Mouse (Mus musculus) midbrain, embryonic 15.5 days (tissue): ENCODE results near the gene Grasp. TPM values are rescaled to one million over a fixed set of nuclear protein-coding genes. Genes with fewer than 3 reads are reported as not detected.

Source experiments
- ATAC-seq: fragments of 200-750 bp; cut with Nextera tagmentation; replicated peaks from 2 replicates; pipeline ENCODE4 v1.8.0; 2017; ENCODE audit warnings: moderate TSS enrichment
- H3K27ac ChIP-seq: fragments of 300-500 bp; sonication (generic); 2 replicates; pipeline ENCODE4 v1.5.1; 2015; ENCODE audit warnings: mild to moderate bottlenecking, inconsistent platforms
- H3K27me3 ChIP-seq: fragments of 300-500 bp; sonication (generic); replicated peaks from 2 replicates; pipeline ENCODE4 v1.6.1; 2015; ENCODE audit warnings: inconsistent platforms
- H3K36me3 ChIP-seq: fragments of 300-500 bp; sonication (generic); replicated peaks from 2 replicates; pipeline ENCODE4 v1.6.1; 2015; ENCODE audit warnings: inconsistent platforms
- H3K4me1 ChIP-seq: fragments of 300-500 bp; sonication (generic); 2 replicates; pipeline ENCODE4 v1.6.1; 2015; ENCODE audit warnings: inconsistent platforms
- H3K4me2 ChIP-seq: fragments of 300-500 bp; sonication (generic); 2 replicates; pipeline ENCODE4 v1.6.1; 2015; ENCODE audit warnings: inconsistent platforms, mild to moderate bottlenecking, moderate library complexity
- H3K4me3 ChIP-seq: fragments of 300-500 bp; sonication (generic); 2 replicates; pipeline ENCODE4 v1.5.1; 2015; ENCODE audit warnings: mild to moderate bottlenecking, inconsistent platforms
- H3K9ac ChIP-seq: fragments of 300-500 bp; sonication (generic); 2 replicates; pipeline ENCODE4 v1.6.1; 2015; ENCODE audit warnings: mild to moderate bottlenecking, inconsistent platforms
- H3K9me3 ChIP-seq: fragments of 300-500 bp; sonication (generic); 2 replicates; pipeline ENCODE4 v1.6.1; 2016; ENCODE audit warnings: inconsistent platforms
- WGBS: fragments of 180-500 bp; shearing (Covaris S2); methylation state at CpG from one replicate; pipeline ENCODE4 v1.1.7; 2015; ENCODE audit warnings: mixed read lengths; 5-methylcytosine and 5-hydroxymethylcytosine counted together
- polyA plus RNA-seq: library from polyadenylated mRNA; unstranded; fragments of >200 nt; fragmentation: Nextera tagmentation; extraction: Ambion mirVana; gene quantifications from 2 replicates; pipeline ENCODE4 v1.2.1, GENCODE M21; 2015

Grasp gene
- polyA plus RNA-seq, 1 experiment from 2014 or later, result 1.3 TPM

DNA sequence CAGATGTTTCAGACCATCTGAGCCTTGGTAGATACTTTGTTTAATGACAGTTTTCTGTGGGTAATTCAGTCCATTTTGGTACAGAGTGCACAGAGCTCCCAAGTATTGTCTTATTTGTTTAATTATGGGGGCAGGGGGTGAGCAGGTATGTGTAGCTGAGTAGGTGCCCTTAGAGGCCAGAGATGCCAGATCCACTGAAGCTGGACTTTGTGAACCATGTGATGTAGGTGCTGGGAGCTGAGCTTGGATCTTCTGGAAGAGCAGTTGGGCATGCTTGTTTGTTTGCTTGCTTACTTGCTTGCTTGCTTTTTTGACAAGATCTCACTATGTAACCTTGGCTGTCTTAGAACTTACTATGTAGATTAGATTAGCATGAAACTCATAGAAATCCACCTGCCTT lies 27.0 kb upstream of the Grasp start:
- Histone ChIP-seq H3K36me3 (peaks cover 53% of the 10 kb centered on the region), H3K4me1 (peaks cover 9% of the 10 kb centered on the region), H3K9me3 (no peaks in the 10 kb centered on the region), H3K4me2 (no peak overlapping the region), H3K9ac (no peak overlapping the region), H3K27ac (no peak overlapping the region), H3K27me3 (no peaks in the 10 kb centered on the region), H3K4me3 (no peak overlapping the region)
- no peak for ATAC-seq

DNA sequence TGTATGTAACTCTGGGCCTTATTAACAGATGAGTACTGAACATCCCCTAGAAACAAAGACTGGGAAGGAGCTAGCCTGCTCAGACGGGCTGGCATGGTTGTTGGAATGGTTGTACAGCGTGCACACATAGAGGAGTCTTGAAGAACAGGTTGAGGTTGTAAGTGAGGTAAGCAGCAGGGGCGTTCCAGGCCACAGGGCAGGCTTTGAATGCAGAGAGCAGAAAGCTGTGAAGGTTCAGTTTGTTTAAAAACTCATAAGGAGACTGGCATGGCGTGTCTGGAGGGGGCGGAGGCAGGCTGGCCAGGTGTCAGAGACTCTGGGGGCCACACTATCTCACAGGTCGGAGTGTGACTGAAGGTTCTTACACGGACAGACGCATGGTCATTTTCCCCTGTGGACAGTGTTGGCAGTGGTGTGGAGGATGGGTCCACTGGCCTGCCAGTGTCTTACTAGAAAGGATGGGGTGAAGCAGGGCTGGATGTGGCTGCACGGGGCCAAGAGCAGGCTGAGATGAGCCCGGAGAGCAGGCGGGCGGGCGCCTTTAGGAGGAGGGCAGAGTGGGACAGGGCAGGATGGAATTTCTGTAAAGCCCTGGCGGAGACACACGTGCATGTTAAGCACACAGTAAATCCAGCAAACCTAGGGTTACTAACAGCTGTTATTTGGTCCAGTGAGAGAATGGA lies 26.4 kb upstream of the Grasp start:
- Histone ChIP-seq H3K9me3 (no peaks in the 10 kb centered on the region), H3K9ac (no peak overlapping the region), H3K27me3 (no peaks in the 10 kb centered on the region), H3K27ac (no peak overlapping the region), H3K36me3 (peaks cover 60% of the 10 kb centered on the region), H3K4me2 (no peak overlapping the region), H3K4me3 (no peak overlapping the region), H3K4me1 (0 out of 2 replicates have a peak, but pooled peaks cover 2% of the 10 kb centered on the region)
- 85% methylated on average over 15 of the region's 15 CpGs for WGBS
- ATAC-seq, result 0 out of 2 replicates have a peak, but pooled peaks have one; percentile 5

DNA sequence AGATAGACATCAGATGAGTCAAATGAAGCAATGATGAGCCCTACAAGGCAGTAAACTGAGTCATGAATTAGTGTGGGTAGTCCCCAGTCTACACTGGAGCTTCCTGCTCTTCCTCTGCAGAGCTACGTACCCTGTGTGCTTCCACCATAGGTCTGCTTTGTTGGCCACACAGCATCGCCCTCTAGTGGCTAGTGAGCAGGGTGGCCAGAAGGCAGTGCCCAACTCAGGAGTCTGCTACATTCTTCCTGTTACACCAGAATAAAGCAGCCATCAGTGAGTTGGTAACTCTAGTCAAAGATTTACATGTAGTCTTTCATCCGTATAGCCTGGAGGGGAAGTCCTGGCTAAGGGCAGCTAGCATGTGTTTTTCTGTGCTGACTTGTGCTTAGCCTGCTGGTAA lies 25.8 kb upstream of the Grasp start:
- H3K9ac ChIP-seq, result no peak overlapping the region
- H3K9me3 ChIP-seq, result no peaks in the 10 kb centered on the region
- no peak overlapping the region for H3K4me2 ChIP-seq
- no peak overlapping the region for H3K4me3 ChIP-seq
- no peak overlapping the region for H3K27ac ChIP-seq
- peak; percentile 62; the same call in 1 of the 2 replicates for ATAC-seq
- peaks cover 65% of the 10 kb centered on the region for H3K36me3 ChIP-seq
- WGBS, result 22% methylated on average over 3 of the region's 3 CpGs
- H3K4me1 ChIP-seq, result no peaks in the 10 kb centered on the region
- no peaks in the 10 kb centered on the region for H3K27me3 ChIP-seq

DNA sequence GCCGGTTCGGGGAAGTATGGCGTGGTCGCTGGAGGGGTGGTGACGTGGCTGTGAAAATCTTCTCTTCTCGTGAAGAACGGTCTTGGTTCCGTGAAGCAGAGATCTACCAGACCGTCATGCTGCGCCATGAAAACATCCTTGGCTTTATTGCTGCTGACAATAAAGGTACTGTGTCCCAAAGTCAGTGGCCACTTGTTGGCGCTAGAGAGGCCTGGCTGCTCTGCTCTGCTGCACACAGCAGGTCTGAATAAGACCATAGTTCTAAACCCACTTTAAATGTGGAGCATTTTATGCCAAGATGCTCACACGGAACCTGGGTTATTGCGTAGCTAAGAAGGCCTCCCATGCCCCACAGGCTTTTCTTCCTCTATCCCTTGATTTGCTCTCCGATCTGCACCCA lies 25.1 kb upstream of the Grasp start:
- WGBS, result 87% methylated on average over 14 of the region's 14 CpGs

GRCm38 (mm10) chr15:101200777-101201295 lies 23.2 kb upstream of the Grasp start:
- Histone ChIP-seq H3K4me3 (no peak overlapping the region), H3K36me3 (peaks cover 62% of the 10 kb centered on the region), H3K9me3 (no peaks in the 10 kb centered on the region), H3K4me1 (no peaks in the 10 kb centered on the region), H3K4me2 (no peak overlapping the region), H3K27ac (no peak overlapping the region), H3K27me3 (no peaks in the 10 kb centered on the region), H3K9ac (no peak overlapping the region)
- 96% methylated on average over 9 of the region's 9 CpGs for WGBS
- ATAC-seq, result no peak

More for the DNA sequence above, 25.1 kb upstream of the Grasp start:
- H3K4me2 ChIP-seq, result no peak overlapping the region
- H3K27ac ChIP-seq, result no peak overlapping the region
- H3K4me1 ChIP-seq, result no peaks in the 10 kb centered on the region
- no peaks in the 10 kb centered on the region for H3K9me3 ChIP-seq
- H3K36me3 ChIP-seq, result peaks cover 67% of the 10 kb centered on the region
- ATAC-seq, result no peak
- no peak overlapping the region for H3K4me3 ChIP-seq
- H3K9ac ChIP-seq, result no peak overlapping the region
- H3K27me3 ChIP-seq, result no peaks in the 10 kb centered on the region

DNA sequence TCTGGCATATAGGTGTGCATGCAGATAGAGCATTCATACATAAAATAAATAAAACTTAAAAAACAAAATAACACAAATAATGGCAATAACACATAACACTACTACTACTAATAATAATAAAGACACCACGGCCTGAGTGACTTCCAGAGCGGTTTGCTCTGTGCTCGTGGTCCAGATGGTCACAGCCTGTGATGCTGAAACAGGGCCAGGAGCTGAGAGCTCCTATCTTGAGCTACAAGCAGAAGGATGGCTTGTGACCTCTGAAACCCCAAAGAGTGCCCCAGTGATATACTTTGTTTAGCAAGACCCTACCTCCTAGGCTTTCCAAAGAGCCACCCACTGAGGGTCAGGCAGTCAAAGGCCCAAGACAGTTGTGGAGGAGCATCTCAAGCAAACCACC lies 22.6 kb upstream of the Grasp start:
- WGBS, result 95% methylated on average over 3 of the region's 3 CpGs
- Histone ChIP-seq H3K4me1 (no peaks in the 10 kb centered on the region), H3K36me3 (peaks cover 63% of the 10 kb centered on the region), H3K27me3 (no peaks in the 10 kb centered on the region), H3K4me2 (no peak overlapping the region), H3K9me3 (no peaks in the 10 kb centered on the region), H3K4me3 (no peak overlapping the region), H3K27ac (no peak overlapping the region), H3K9ac (no peak overlapping the region)
- ATAC-seq, result no peak

GRCm38 (mm10) chr15:101203673-101204072 lies 20.3 kb upstream of the Grasp start:
- H3K9me3 ChIP-seq, result no peaks in the 10 kb centered on the region
- no peak for ATAC-seq
- no peaks in the 10 kb centered on the region for H3K4me1 ChIP-seq
- WGBS, result 93% methylated on average over 4 of the region's 4 CpGs
- no peak overlapping the region for H3K4me2 ChIP-seq
- no peak overlapping the region for H3K4me3 ChIP-seq
- H3K27me3 ChIP-seq, result no peaks in the 10 kb centered on the region
- no peak overlapping the region for H3K27ac ChIP-seq
- no peak overlapping the region for H3K9ac ChIP-seq
- peaks cover 59% of the 10 kb centered on the region for H3K36me3 ChIP-seq

- H3K4me3 ChIP-seq, result no peak overlapping the region
- H3K27ac ChIP-seq, result no peak overlapping the region
- H3K27me3 ChIP-seq, result no peaks in the 10 kb centered on the region
- peaks cover 61% of the 10 kb centered on the region for H3K36me3 ChIP-seq
- no peaks in the 10 kb centered on the region for H3K4me1 ChIP-seq
- no peak overlapping the region for H3K4me2 ChIP-seq
- no peaks in the 10 kb centered on the region for H3K9me3 ChIP-seq
- WGBS, result 90% methylated on average over 7 of the region's 7 CpGs
- no peak overlapping the region for H3K9ac ChIP-seq
- no peak for ATAC-seq
Observed at GRCm38 (mm10) chr15:101204781-101205180, 19.2 kb upstream of the Grasp start.

- peaks cover 38% of the 10 kb centered on the region for H3K36me3 ChIP-seq
- H3K9me3 ChIP-seq, result no peaks in the 10 kb centered on the region
- no peak for ATAC-seq
- no peak overlapping the region for H3K4me2 ChIP-seq
- no peaks in the 10 kb centered on the region for H3K27me3 ChIP-seq
- WGBS, result 61% methylated on average over 6 of the region's 6 CpGs
- no peak overlapping the region for H3K27ac ChIP-seq
- no peak overlapping the region for H3K9ac ChIP-seq
- H3K4me1 ChIP-seq, result no peaks in the 10 kb centered on the region
- no peak overlapping the region for H3K4me3 ChIP-seq
Observed at GRCm38 (mm10) chr15:101210228-101210627, 13.8 kb upstream of the Grasp start.

GRCm38 (mm10) chr15:101210998-101211613 lies 12.9 kb upstream of the Grasp start:
- Histone ChIP-seq H3K4me3 (no peak overlapping the region), H3K9me3 (no peaks in the 10 kb centered on the region), H3K36me3 (peaks cover 35% of the 10 kb centered on the region), H3K9ac (no peak overlapping the region), H3K27ac (no peak overlapping the region), H3K27me3 (no peaks in the 10 kb centered on the region), H3K4me1 (no peaks in the 10 kb centered on the region), H3K4me2 (no peak overlapping the region)
- 90% methylated on average over 14 of the region's 14 CpGs for WGBS
- no peak; the same call in 1 of the 2 replicates for ATAC-seq

GRCm38 (mm10) chr15:101212435-101212834 lies 11.6 kb upstream of the Grasp start:
- Histone ChIP-seq H3K9ac (no peak overlapping the region), H3K4me1 (no peaks in the 10 kb centered on the region), H3K27ac (no peak overlapping the region), H3K4me2 (no peak overlapping the region), H3K9me3 (no peaks in the 10 kb centered on the region), H3K27me3 (no peaks in the 10 kb centered on the region), H3K4me3 (no peak overlapping the region), H3K36me3 (peaks cover 31% of the 10 kb centered on the region; the same call in 1 of the 2 replicates)
- WGBS, result 83% methylated on average over 14 of the region's 14 CpGs
- no peak for ATAC-seq

- ATAC-seq, result no peak
- Histone ChIP-seq H3K36me3 (peaks cover 24% of the 10 kb centered on the region; the same call in 1 of the 2 replicates), H3K27me3 (no peaks in the 10 kb centered on the region), H3K27ac (no peak overlapping the region), H3K9ac (no peak overlapping the region), H3K4me2 (no peak overlapping the region), H3K4me1 (no peaks in the 10 kb centered on the region), H3K9me3 (no peaks in the 10 kb centered on the region), H3K4me3 (no peak overlapping the region)
- 88% methylated on average over 2 of the region's 2 CpGs for WGBS
Observed at GRCm38 (mm10) chr15:101215136-101215535, 8.9 kb upstream of the Grasp start.

GRCm38 (mm10) chr15:101216036-101216435 lies 8.0 kb upstream of the Grasp start:
- no peak for ATAC-seq
- H3K4me2 ChIP-seq, result no peak overlapping the region
- no peak overlapping the region for H3K9ac ChIP-seq

More at GRCm38 (mm10) chr15:101216036-101216435, 8.0 kb upstream of the Grasp start:
- WGBS, result 65% methylated on average over 4 of the region's 4 CpGs
- Histone ChIP-seq H3K27me3 (no peaks in the 10 kb centered on the region), H3K4me3 (no peak overlapping the region), H3K27ac (no peak overlapping the region), H3K36me3 (peaks cover 17% of the 10 kb centered on the region; the same call in 1 of the 2 replicates), H3K4me1 (peaks cover 4% of the 10 kb centered on the region; the same call in 1 of the 2 replicates), H3K9me3 (no peaks in the 10 kb centered on the region)
